Mouse (Mus musculus) lung, postnatal 0 days (tissue): ENCODE results near the gene Nrxn1.
A peak's percentile ranks its signal among the peaks of the same experiment; 100 is the strongest.

Experiments
- CTCF ChIP-seq: IDR thresholded peaks from 2 replicates; pipeline ENCODE4 v1.5.1; 2016; ENCODE audit warnings: antibody characterized with exemption, mild to moderate bottlenecking
- EP300 ChIP-seq: IDR thresholded peaks from 2 replicates; pipeline ENCODE4 v1.6.1; 2016; ENCODE audit warnings: antibody characterized with exemption, mild to moderate bottlenecking, control low read depth

GRCm38 (mm10) chr17:90809197-90810163 lies 283.4 kb downstream of the Nrxn1 start:
- peak; percentile 73 for TF ChIP-seq CTCF
- no peak for TF ChIP-seq EP300
